Mouse (Mus musculus) midbrain, embryonic 10.5 days (tissue): ENCODE results near the gene Llgl2. TPM values are rescaled to one million over a fixed set of nuclear protein-coding genes. Genes with fewer than 3 reads are reported as not detected.

Experiments used
- DNase-seq: peaks from one replicate; pipeline ENCODE4 v3.0.0-alpha.2; 2017; ENCODE audit warnings: low spot score
- H3K27ac ChIP-seq: fragments of 300-500 bp; sonication (generic); replicated peaks from 2 replicates; pipeline ENCODE4 v1.5.1; 2016; ENCODE audit warnings: mild to moderate bottlenecking
- H3K27me3 ChIP-seq: fragments of 300-500 bp; sonication (generic); 2 replicates; pipeline ENCODE4 v1.6.1; 2016; ENCODE audit warnings: low read depth, mild to moderate bottlenecking; ENCODE audit not compliant: poor library complexity, severe bottlenecking
- H3K36me3 ChIP-seq: fragments of 300-500 bp; sonication (generic); 2 replicates; pipeline ENCODE4 v1.6.1; 2016; ENCODE audit warnings: mild to moderate bottlenecking, moderate library complexity
- H3K4me1 ChIP-seq: fragments of 300-500 bp; sonication (generic); 2 replicates; pipeline ENCODE4 v1.6.1; 2016
- H3K4me3 ChIP-seq: fragments of 300-500 bp; sonication (generic); 2 replicates; pipeline ENCODE4 v1.5.1; 2016; ENCODE audit warnings: mild to moderate bottlenecking, moderate library complexity
- H3K9me3 ChIP-seq: fragments of 300-500 bp; sonication (generic); replicated peaks from 2 replicates; pipeline ENCODE4 v1.6.1; 2016; ENCODE audit warnings: mild to moderate bottlenecking
- WGBS: fragments of 180-500 bp; shearing (Covaris S2); methylation state at CpG from one replicate; pipeline ENCODE4 v1.1.7; 2016; 5-methylcytosine and 5-hydroxymethylcytosine counted together
- polyA plus RNA-seq: library from polyadenylated mRNA; unstranded; fragments of >200 nt; fragmentation: Nextera tagmentation; extraction: Ambion mirVana; gene quantifications from 2 replicates; pipeline ENCODE4 v1.2.1, GENCODE M21; 2016

The Llgl2 gene
- polyA plus RNA-seq, 1 experiment from 2014 or later, result 5.9 TPM

- DNase-seq, result no peak
- whole genome bisulfite sequencing, result 72% methylated on average over 4 of the region's 4 CpGs
- peaks cover 6% of the 10 kb centered on the region for H3K4me1 ChIP-seq
- H3K27me3 ChIP-seq, result no peaks in the 10 kb centered on the region
- H3K9me3 ChIP-seq, result no peaks in the 10 kb centered on the region
- no peak overlapping the region for H3K4me3 ChIP-seq
- no peaks in the 10 kb centered on the region for H3K36me3 ChIP-seq
- H3K27ac ChIP-seq, result no peak overlapping the region
Observed at GRCm38 (mm10) chr11:115872437-115872836, 48.6 kb downstream of the Llgl2 start.

DNA sequence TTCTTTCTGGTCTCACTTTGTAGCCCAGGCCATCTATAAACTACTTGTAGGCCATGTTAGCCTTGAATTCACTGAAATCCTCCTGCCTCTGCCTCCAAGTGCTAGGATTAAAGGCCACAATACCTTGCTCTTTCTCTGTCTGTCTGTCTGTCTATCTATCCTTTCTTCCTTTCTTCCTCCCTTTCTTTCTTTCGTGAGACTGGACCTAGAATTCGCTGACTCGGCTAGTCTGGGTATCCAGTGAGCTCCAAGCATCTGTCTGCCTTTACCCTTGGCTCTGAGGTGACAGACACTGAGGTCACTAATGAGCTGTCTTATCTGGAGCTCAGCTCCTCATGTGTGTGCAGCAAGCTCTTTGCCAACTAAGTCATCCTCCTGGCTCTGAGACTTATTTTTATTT, 52.1 kb downstream of the Llgl2 start:
- Histone ChIP-seq H3K27ac (no peak overlapping the region), H3K4me3 (no peak overlapping the region), H3K9me3 (no peaks in the 10 kb centered on the region), H3K4me1 (peaks cover 7% of the 10 kb centered on the region), H3K36me3 (no peaks in the 10 kb centered on the region), H3K27me3 (no peaks in the 10 kb centered on the region)
- WGBS, result 95% methylated on average over 3 of the region's 3 CpGs
- no peak for DNase-seq

- DNase-seq, result no peak
- WGBS, result 80% methylated on average over 5 of the region's 5 CpGs
- Histone ChIP-seq H3K27ac (no peak overlapping the region), H3K4me3 (no peak overlapping the region), H3K4me1 (peaks cover 7% of the 10 kb centered on the region), H3K36me3 (no peaks in the 10 kb centered on the region), H3K9me3 (no peaks in the 10 kb centered on the region), H3K27me3 (no peaks in the 10 kb centered on the region)
Observed at GRCm38 (mm10) chr11:115876438-115876837, 52.6 kb downstream of the Llgl2 start.

DNA sequence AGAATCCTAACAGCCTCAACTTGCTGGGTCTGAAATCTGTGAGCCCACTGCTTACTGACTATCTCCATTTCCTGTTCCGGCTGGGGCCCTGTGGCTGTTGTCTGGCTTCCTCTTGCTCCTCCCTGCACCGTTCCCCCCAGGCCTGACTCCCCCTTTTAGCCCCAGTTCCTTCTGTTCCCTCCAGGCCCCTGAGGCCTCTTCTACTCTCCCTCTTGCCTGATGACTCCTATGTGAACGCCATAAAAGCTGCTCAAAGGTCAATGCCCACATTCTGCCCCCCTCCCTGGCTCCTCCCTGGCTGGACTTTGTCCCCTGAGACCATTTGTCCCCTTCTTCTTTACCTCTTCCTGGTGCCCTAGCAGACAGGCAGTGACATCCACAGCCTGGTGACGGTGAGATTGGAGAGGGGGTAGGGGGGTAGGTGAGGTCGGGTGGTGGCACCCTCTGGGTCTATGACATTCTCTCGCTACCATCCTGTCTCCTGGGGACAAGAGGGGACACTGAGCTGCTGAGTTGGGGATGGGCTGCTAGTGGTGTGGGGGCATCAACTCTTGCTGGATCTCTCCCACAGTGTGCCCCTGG, 53.4 kb downstream of the Llgl2 start:
- no peaks in the 10 kb centered on the region for H3K27me3 ChIP-seq
- H3K9me3 ChIP-seq, result no peaks in the 10 kb centered on the region
- DNase-seq, result no peak
- WGBS, result 79% methylated on average over 6 of the region's 6 CpGs
- H3K4me3 ChIP-seq, result no peak overlapping the region
- H3K36me3 ChIP-seq, result no peaks in the 10 kb centered on the region
- no peak overlapping the region for H3K27ac ChIP-seq
- H3K4me1 ChIP-seq, result peaks cover 7% of the 10 kb centered on the region

- Histone ChIP-seq H3K27ac (no peak overlapping the region), H3K27me3 (peaks cover 5% of the 10 kb centered on the region), H3K4me1 (peaks cover 3% of the 10 kb centered on the region; the same call in 1 of the 2 replicates), H3K9me3 (no peaks in the 10 kb centered on the region), H3K36me3 (no peaks in the 10 kb centered on the region), H3K4me3 (no peak overlapping the region)
- 80% methylated on average over 8 of the region's 8 CpGs for WGBS
- DNase-seq, result no peak
Observed at GRCm38 (mm10) chr11:115878071-115878470, 54.2 kb downstream of the Llgl2 start.

DNA sequence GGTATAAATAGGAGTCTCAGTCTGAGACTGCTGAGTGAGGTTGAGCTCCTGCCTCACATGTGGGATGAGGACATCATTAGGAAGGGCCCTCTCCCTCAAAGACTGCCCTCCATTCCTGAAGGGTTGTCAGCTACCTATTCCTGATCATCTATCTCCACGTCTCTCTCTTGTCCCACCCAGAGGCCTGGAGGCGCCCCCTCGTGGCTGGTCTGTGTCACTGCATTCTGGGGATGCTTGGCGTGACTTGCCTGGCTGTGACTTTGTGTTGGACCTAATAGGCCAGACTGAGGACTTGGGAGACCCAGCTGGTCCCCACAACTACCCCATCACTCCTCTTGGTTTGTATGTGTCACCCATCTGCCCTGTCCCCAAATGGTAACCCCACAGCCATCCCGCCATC, 57.2 kb downstream of the Llgl2 start:
- 23% methylated on average over 5 of the region's 5 CpGs for WGBS
- no peak overlapping the region for H3K27ac ChIP-seq
- no peak overlapping the region for H3K4me3 ChIP-seq
- DNase-seq, result peak; percentile 61
- no peaks in the 10 kb centered on the region for H3K9me3 ChIP-seq
- H3K27me3 ChIP-seq, result peaks cover 20% of the 10 kb centered on the region
- H3K36me3 ChIP-seq, result no peaks in the 10 kb centered on the region
- H3K4me1 ChIP-seq, result peaks cover 8% of the 10 kb centered on the region

DNA sequence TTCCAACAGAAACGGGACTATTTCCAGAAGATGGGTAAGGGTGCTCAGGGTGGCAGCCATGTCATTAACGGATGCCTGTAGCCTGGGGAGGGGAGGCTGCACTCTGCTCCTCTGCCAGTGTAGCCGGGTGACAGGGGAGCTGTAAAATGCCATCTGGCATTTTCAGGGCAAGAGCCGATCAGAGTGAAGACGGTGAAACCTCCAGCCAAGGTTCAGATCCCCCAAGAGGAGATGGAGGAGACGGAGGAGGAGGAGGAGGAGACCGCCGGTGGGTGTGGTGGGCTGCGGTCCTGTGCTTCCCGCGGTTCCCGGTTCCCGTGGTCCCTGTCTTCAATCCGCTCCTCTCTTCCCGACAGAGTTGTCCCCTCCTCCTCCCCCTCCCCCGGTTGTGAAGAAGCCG, 59.4 kb downstream of the Llgl2 start:
- Histone ChIP-seq H3K4me3 (no peak overlapping the region), H3K27me3 (peaks cover 20% of the 10 kb centered on the region), H3K9me3 (no peaks in the 10 kb centered on the region), H3K27ac (no peak overlapping the region), H3K36me3 (no peaks in the 10 kb centered on the region), H3K4me1 (peaks cover 5% of the 10 kb centered on the region; the same call in 1 of the 2 replicates)
- DNase-seq, result no peak
- WGBS, result 33% methylated on average over 17 of the region's 17 CpGs

GRCm38 (mm10) chr11:115884361-115884760, 60.5 kb downstream of the Llgl2 start:
- Histone ChIP-seq H3K9me3 (no peaks in the 10 kb centered on the region), H3K27me3 (peaks cover 20% of the 10 kb centered on the region), H3K27ac (no peak overlapping the region), H3K4me3 (no peak overlapping the region), H3K36me3 (no peaks in the 10 kb centered on the region), H3K4me1 (peaks cover 5% of the 10 kb centered on the region)
- WGBS, result 92% methylated on average over 3 of the region's 3 CpGs
- DNase-seq, result no peak

DNA sequence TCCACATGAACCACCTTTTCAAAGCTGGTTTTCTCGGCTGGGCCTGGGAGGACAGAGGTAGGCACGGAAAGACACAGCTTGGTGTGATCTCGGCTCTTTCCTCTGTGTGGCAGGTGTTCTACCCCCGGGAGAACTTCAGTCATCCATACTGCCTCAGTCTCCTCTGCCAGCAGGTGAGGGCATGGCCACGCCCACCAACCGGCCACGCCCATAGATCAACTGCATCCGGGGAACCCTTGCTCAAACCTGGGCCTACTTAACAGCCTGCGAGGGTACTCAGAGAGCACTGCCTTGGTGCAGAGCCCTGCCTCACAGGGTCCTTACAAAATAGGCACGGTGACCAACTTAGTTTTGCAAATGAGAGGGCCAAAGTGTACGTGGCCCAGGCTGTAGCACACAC, 61.4 kb downstream of the Llgl2 start:
- Histone ChIP-seq H3K4me3 (no peak overlapping the region), H3K27me3 (peaks cover 20% of the 10 kb centered on the region), H3K9me3 (no peaks in the 10 kb centered on the region), H3K27ac (no peak overlapping the region), H3K4me1 (peaks cover 8% of the 10 kb centered on the region), H3K36me3 (no peaks in the 10 kb centered on the region)
- WGBS, result 75% methylated on average over 11 of the region's 11 CpGs
- no peak for DNase-seq

DNA sequence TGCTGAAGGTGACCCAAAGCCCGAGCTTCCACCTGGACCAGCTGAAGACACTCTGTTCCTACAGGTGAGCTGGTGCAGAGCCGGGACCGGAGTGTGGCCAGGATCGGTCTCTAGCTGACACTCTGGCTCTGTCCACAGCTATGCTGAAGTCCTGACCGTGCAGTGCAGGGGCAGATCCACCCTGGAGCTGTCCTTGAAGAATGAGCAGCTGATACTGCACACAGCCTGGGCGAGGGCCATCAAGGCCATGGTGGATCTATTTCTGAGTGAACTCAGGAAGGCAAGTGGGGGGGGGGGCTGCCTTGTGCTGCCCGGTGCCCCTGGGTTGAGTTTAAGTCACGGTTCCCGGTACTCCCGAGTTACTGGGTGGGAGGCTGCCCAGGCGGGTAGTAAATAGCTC, 62.6 kb downstream of the Llgl2 start:
- DNase-seq, result no peak

DNA sequence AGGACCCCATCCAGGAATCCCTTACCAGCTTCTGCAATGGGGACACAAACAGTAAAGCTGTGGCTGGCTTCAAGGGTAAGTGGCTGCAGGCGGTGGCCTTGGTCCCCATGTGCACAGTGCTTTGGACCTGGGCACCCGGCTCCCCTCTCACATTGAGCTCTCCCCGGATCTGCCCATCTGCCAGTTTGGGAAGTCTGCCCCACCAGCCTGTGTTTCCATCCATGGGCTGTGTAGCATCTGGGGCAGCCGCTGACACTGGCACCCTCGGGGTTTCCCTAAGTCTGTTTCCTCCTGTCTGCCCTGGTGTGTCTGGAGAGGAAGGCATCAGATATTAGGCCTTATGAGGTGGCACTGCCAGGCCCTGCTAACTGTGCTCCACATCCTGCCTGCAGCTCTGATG, 64.2 kb downstream of the Llgl2 start:
- Histone ChIP-seq H3K9me3 (no peaks in the 10 kb centered on the region), H3K27ac (no peak overlapping the region), H3K4me1 (peaks cover 11% of the 10 kb centered on the region), H3K4me3 (no peak overlapping the region), H3K36me3 (peaks cover 11% of the 10 kb centered on the region), H3K27me3 (peaks cover 15% of the 10 kb centered on the region)
- no peak for DNase-seq
- 85% methylated on average over 5 of the region's 5 CpGs for WGBS

More for the DNA sequence above, 62.6 kb downstream of the Llgl2 start:
- peaks cover 20% of the 10 kb centered on the region for H3K27me3 ChIP-seq
- no peak overlapping the region for H3K4me3 ChIP-seq
- no peak overlapping the region for H3K27ac ChIP-seq
- H3K9me3 ChIP-seq, result no peaks in the 10 kb centered on the region
- H3K4me1 ChIP-seq, result peaks cover 8% of the 10 kb centered on the region
- WGBS, result 88% methylated on average over 11 of the region's 11 CpGs
- no peaks in the 10 kb centered on the region for H3K36me3 ChIP-seq

DNA sequence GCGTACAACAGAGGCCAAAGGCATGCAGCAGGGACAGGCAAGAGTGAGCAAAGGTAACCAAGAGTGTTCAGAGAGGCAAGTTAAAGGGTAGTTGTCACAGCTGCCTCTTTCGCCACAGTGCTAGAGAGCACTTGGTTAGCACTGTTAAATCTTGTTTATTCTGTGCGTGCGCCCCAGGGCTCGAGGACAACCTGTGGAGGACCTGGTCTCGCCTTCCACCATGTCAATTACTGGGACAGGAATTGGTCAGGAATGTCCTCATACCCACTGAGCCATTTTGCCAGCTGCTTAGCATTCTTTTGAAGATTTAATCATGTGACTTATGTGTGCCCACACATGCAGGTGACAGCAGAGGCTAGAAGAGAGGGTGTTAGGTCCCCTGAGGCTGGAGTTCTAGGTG, 65.3 kb downstream of the Llgl2 start:
- 88% methylated on average over 6 of the region's 6 CpGs for WGBS
- Histone ChIP-seq H3K27ac (no peak overlapping the region), H3K27me3 (peaks cover 3% of the 10 kb centered on the region), H3K36me3 (peaks cover 23% of the 10 kb centered on the region), H3K9me3 (no peaks in the 10 kb centered on the region), H3K4me1 (peaks cover 7% of the 10 kb centered on the region), H3K4me3 (no peak overlapping the region)
- no peak for DNase-seq

GRCm38 (mm10) chr11:115892213-115892612, 68.4 kb downstream of the Llgl2 start:
- H3K36me3 ChIP-seq, result peaks cover 52% of the 10 kb centered on the region
- H3K4me3 ChIP-seq, result no peak overlapping the region
- WGBS, result 58% methylated on average over 6 of the region's 6 CpGs
- H3K9me3 ChIP-seq, result no peaks in the 10 kb centered on the region
- H3K4me1 ChIP-seq, result peaks cover 7% of the 10 kb centered on the region
- DNase-seq, result no peak
- no peaks in the 10 kb centered on the region for H3K27me3 ChIP-seq
- H3K27ac ChIP-seq, result 0 out of 2 replicates have a peak overlapping the region, but pooled peaks have one; percentile 33

DNA sequence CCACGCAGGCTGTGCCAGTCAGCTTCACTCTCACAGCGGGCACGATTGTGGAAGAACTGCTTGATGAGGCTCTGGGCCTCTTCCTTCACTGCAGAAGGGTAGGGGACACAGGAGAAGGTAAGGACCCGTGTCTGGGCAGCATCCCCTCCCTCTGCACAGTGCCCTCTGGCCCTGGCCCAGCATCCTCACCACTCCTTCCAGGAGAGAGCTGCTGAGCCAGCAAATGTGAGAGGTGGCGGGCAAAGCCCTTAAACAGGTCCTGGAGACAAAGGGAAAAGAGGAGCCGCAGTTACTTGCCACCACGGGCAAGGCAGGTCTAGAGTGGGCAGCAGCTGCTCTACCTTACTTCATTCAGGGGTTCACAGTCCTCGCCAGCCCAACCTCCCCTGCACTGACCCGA, 69.2 kb downstream of the Llgl2 start:
- Histone ChIP-seq H3K36me3 (peaks cover 57% of the 10 kb centered on the region), H3K9me3 (no peaks in the 10 kb centered on the region), H3K4me3 (no peak overlapping the region), H3K27ac (no peak overlapping the region), H3K27me3 (no peaks in the 10 kb centered on the region), H3K4me1 (peaks cover 7% of the 10 kb centered on the region)
- WGBS, result 91% methylated on average over 9 of the region's 9 CpGs
- DNase-seq, result no peak
